Mouse (Mus musculus) ES-E14 (cell line): ENCODE measurements at regions not wholly inside any gene's neighbourhood (a gene's known extent, or its start where the extent isn't known, plus 50 kb on each side); places are given as distances from the start of the nearest gene placed in this dataset.
A peak's percentile ranks its signal among the peaks of the same experiment; 100 is the strongest.

ENCODE experiments used
- HCFC1 ChIP-seq: IDR thresholded peaks from 2 replicates; pipeline ENCODE4 v1.6.1; 2012; ENCODE audit warnings: low read length, inconsistent platforms, borderline replicate concordance; ENCODE audit not compliant: insufficient read depth
- MAFK ChIP-seq: IDR thresholded peaks from 2 replicates; pipeline ENCODE4 v1.6.1; 2014; ENCODE audit warnings: mild to moderate bottlenecking, low read depth, low read length, inconsistent platforms; ENCODE audit not compliant: insufficient read depth
- ZC3H11A ChIP-seq: IDR thresholded peaks from 2 replicates; pipeline ENCODE4 v1.6.1; 2012; ENCODE audit warnings: low read depth, mild to moderate bottlenecking, inconsistent platforms, low read length, borderline replicate concordance
- ZNF384 ChIP-seq: IDR thresholded peaks from 2 replicates; pipeline ENCODE4 v1.6.1; 2012; ENCODE audit warnings: low read depth, low read length, inconsistent platforms

DNA sequence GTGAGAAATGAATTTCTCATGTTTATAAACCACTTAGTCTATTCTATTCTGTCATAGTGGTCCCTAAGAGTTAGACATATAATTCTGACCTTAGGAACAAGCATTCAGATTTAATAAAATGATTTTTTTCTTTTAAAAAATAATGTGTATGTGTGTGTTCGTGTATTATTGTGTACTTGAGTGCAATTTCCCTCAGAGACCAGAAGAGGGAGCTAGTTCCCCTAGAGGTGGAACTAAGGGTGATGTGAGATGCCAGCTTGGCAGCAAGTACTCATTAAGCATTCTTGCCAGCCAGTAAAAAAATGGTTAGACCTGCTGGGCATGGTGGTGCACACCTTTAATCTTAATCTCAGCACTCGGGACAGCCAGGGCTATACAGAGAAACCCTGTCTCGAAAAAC lies 570.2 kb downstream of the Edem1 start:
- TF ChIP-seq MAFK: no peak
- TF ChIP-seq ZC3H11A: peak; percentile 51; the same call in 1 of the 2 replicates
- no peak for TF ChIP-seq HCFC1
- peak; percentile 64 for TF ChIP-seq ZNF384
